Mouse (Mus musculus) thymus, adult 2 months (tissue): Measurements from ENCODE around the gene Rpl27.

Experiments used
- CTCF ChIP-seq: fragments of 200-500 bp; IDR thresholded peaks from 2 replicates; pipeline ENCODE4 v1.5.1; 2012; ENCODE audit warnings: mild to moderate bottlenecking, control low read depth, low read length, moderate library complexity, borderline replicate concordance; ENCODE audit not compliant: control insufficient read depth, poor library complexity, insufficient read depth; ENCODE audit errors: extremely low read depth
- POLR2A ChIP-seq: fragments of 200-500 bp; IDR thresholded peaks from 2 replicates; pipeline ENCODE4 v1.6.1; 2012; ENCODE audit warnings: mild to moderate bottlenecking, low read length, control low read depth, moderate library complexity; ENCODE audit not compliant: control insufficient read depth, poor library complexity, insufficient read depth; ENCODE audit errors: extremely low read depth

DNA sequence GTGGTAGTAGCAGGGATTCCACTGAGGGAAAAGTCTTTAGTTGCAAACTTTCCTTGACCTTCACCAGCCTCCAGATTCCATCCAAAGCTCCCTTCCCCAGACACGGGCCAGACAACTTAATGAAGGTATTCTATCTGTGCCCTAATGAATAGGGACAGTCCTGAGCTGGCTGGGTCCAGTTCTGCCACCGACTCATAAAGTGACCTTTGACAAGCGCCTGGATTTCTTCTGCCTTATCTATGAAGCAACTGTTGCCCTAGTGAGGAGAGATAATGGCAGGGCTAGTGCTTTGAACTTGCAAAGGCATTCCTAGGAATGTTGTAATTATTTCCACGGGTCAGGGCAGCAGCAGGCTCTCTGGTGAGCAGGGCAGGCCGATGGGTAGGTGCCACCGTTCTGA lies 38.8 kb downstream of the Rpl27 start:
- TF ChIP-seq POLR2A (no peak), CTCF (no peak)
